Mouse (Mus musculus): ENCODE data around the gene Armt1.

DNA sequence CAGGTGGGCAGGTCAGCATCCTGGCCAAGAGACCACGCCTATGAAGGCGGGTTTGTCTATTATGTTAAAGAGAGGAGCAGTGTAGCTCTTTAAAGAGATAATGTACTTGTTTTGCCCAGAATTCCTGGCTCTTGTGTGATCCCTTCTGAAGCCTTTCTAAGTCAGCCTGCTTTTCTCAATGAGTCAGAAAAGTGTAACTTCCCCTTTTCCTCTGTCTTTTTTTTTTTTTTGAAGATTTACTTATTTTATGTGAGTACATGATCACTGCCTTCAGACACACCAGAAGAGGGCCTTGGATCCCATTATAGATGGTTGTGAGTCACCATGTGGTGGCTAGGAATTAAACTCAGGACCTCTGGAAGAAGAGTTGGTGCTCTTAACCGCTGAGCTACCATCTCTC, 37.1 kb downstream of the Armt1 start:
- no peak for TF ChIP-seq CTCF (IDR thresholded peaks at IDR 0.05; ENCODE audit: borderline replicate concordance, insufficient read depth, low read length)
- TF ChIP-seq POLR2A (IDR thresholded peaks at IDR 0.05; ENCODE audit: low read depth, low read length): no peak

Data from embryonic fibroblast, embryonic 13.5 days (primary cell).